Mouse (Mus musculus) urinary bladder, adult 2 months (tissue): ENCODE results near the gene Tulp1. TPM values are rescaled to one million over a fixed set of nuclear protein-coding genes. Genes with fewer than 3 reads are reported as not detected.
"Not testable (repeated sequence)": the region's sequence is repeated elsewhere in the genome, so short reads cannot be mapped to it uniquely, and the experiment has no call there.

ENCODE experiments used
- DNase-seq: peaks from one replicate; pipeline ENCODE4 v3.0.0; 2022; ENCODE audit warnings: low spot score
- polyA plus RNA-seq: library from polyadenylated mRNA; depleted of rRNA; stranded (reverse); fragments of >200 nt; gene quantifications from 2 replicates; pipeline ENCODE4 v1.2.3, GENCODE M21; 2012; rRNA removed

Gene Tulp1
- 0.65 and 0.84 TPM in 2 replicates for polyA plus RNA-seq

DNA sequence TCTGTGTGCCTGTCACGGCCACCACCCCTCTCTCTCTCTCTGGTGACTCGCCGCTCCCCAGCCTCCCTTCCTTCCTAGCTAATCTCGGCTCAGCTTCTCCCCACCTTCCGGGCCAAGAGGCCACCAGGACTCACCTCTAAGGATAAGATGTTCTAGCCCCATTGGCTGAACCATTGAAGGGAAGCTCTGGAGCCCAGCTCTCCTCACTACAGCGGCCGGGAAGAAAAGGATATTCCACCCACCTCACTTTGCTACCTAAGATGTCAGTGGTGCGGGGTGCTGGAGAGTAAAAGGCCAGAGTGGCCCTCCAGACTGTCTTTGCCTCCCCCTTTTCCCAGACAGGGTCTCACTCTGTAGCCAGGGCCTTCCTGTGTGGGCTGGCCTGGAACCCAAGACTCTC lies at the start of gene Tulp1:
Gene Tulp1 (minus strand): TSS at position 101 of the 400 bp plus-strand sequence.
- no peak for DNase-seq

DNA sequence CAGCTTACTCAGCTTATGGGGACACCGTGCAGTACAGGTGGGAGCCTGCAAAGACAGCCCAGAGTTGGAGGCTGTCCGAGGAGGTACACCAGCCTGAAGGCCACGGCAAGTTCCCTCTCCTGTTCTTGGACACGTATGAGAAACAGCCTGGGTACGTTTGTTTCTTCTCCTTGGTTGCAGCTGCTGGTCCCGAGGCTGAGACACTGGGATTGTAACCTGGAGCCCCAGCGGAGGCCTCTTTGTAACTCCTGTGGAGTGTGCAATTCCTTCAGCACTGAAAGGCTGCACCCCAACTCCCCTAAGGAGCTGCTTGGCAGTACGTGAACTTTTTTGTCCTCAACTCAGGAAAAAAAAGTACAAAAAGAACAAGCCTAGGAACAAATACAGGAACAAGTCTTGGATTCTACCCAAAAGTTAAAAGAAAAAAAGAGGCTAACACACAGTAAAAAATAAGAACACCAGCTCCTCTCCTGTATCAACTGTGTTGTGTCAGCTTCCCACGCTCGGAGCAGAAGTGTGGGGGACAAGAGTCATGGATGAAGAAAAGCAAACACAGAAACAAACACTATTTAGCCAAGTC lies 46.4 kb upstream of the Tulp1 start:
- DNase-seq, result no peak

GRCm38 (mm10) chr17:28410731-28411130 lies 45.7 kb upstream of the Tulp1 start:
- DNase-seq, result no peak

DNA sequence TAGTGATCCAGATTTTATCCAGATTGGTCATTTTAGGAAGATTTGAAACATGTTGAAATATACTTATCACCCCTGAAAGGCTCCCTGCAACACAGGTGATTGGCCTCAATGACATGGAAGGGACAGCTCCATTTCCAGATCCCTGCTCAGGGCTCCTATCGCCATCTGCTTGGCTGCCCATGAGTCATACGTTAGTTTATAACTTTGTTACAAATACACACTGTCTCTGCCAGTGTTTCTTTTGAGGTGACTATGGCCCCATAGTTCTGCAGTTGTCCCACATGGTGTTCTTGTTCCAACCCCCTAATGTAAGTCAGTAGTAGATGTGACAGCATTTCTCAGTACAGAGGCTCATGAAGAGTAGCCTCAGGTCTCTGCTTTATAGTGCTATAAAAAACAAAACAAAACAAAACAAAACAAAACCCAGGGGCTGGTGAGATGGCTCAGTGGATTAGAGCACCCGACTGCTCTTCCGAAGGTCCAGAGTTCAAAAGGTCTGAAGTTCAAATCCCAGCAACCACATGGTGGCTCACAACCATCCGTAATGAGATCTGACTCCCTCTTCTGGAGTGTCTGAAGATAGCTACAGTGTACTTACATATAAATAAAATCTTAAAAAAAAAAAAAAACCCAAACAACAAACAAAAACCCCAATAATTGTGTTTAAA lies 43.4 kb upstream of the Tulp1 start:
- DNase-seq, result no peak

DNA sequence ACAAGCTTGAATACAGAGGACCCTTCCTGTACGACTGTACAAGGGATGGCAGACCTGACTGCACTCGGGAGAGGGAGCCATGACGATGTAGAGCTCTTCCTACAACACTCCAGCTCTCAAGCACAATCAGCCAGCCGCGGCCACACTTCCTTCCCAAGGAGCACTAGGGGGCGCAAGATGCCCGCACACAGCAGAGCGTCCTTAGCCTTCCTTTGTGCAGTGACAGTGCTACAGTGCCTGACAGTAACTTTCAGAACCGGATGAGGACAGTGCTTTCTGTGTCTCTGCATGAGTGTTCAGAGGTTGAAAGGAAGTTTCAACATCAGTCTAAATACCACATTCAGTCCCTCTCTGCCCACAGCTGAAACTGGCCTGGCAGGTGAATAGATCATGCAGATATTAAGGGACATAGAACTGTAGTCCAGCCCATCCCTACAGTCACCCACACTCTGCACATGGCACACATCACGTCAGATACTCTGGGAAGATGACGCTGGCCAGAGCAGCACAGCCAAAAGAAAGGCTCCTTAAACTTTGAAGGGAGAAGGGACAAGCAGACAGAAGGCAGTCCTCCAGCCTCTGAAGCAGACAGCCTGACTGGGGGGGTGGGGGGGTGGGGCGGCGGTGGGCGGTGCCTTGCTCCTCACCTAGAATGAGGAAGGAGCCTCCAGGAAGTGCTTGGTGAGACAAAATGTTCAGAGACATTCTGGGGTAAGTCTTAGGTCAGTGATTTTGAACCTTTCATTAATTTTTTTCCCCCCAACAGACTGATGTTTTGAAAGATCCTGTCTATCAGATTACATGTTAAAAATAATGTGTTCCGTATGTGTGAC lies 42.6 kb upstream of the Tulp1 start:
- peak; percentile 63 for DNase-seq

- no peak for DNase-seq
These were observed 41.4 kb upstream of the Tulp1 start for GRCm38 (mm10) chr17:28406471-28406870.

DNA sequence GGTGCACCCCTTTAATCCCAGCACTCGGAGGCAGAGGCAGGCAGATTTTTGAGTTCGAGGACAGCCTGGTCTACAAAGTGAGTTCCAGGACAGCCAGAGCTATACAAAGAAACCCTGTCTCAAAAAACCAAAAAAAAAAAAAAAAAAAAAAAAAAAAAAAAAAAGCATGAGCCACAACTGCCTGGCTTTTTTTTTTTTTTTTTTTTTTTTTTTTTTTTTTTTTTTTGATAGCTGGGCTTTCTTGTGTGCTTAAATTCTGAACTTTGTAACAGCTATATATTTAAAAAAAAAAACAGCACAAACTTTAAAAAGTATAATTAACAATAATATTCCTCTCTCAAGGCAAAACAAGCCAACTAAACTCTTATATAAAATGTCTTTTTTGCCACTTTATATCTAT lies 39.7 kb upstream of the Tulp1 start:
- not testable (repeated sequence) for DNase-seq

- no peak for DNase-seq
These were observed 39.3 kb upstream of the Tulp1 start for GRCm38 (mm10) chr17:28404301-28404700.

GRCm38 (mm10) chr17:28394994-28395393 lies 30.0 kb upstream of the Tulp1 start:
- DNase-seq, result no peak

DNA sequence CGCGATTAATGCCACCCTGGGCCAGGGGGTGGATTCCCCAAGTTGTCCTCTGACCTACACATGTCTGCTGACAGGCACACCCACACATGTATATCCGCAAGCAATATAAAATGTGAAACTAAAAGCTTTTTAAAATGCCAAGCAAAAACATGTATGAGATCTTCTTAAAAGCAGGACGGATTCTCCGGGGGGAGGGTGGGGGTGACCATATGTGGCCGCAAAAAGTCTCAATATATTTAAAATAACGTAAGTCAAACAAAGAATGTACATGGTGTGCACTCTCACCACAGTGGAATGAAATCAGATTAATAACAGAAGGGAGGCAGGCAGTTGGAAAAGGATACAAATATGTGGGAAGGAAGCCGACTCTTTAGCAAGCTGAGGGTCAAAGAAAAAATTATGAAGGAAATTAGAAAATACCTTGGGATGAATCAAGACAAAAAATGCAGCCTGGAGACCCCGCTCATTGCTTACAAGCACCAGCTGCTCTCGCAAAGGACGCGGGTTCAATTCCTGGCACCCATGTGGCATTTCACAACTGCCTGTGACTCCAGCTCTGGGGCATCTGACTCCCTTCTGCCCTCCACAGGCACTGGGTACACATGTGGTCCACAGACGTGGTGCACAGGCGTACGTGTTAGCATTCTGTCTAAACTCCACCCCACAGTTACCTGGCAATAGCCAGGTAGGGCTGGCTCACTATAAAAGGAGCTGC lies 29.2 kb upstream of the Tulp1 start:
- no peak for DNase-seq

- no peak for DNase-seq
These were observed 26.8 kb upstream of the Tulp1 start for GRCm38 (mm10) chr17:28391568-28392432.

- DNase-seq, result no peak
These were observed 23.5 kb upstream of the Tulp1 start for GRCm38 (mm10) chr17:28388534-28388933.

DNA sequence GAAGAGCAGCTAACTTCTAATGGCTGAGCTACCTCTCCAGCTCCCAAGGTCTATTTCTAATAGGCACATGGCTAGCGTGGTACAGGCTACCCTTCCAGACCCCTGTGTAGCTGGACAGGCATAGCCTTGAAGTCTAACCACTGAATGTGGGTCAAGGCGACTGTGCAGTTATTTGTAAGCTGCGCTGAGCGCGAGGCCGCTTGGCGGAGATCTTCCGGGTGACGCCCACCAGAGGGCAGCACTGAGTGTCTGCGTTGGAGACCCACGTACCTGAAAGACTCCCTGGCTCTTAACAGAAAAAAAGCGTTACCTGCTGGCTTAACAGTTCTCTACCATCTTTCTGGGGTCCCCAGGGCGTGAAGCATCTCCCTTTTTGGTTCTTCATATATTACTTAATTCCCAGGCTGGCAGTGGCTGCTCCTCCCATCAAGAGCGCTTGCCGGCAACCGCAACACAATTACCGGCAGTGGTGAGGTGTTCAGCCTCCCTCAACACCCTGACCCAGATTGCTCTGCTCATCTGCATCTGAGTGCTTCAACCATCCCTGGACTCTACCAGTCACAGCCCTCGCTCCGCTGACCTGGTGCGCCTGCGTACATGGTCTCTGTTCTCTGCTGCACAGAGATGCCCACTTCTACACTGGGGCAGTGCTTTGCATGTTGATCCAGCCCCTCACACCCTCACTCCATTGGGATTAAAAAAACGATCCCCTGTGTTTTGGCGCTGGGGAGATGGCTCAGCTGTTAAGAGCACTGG lies 21.3 kb upstream of the Tulp1 start:
- peak; percentile 78 for DNase-seq

DNA sequence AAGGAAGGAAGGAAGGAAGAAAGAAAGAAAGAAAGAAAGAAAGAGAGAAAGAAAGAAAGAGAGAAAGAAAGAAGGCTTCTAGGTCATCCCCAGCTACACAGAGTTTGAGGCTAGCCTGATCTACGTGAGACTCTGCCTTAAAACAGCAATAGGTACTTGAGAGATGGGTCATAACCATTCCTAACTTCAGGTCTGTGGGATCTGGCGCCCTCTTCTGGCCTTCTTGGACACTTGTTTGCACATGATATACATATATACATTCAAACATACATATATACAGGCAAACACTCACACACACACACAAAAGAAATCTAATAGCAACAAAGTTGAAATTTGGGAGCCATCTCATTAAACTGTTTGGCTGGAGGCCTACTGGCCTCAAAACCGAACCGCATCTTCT lies 19.3 kb upstream of the Tulp1 start:
- no peak for DNase-seq

GRCm38 (mm10) chr17:28380255-28380654 lies 15.2 kb upstream of the Tulp1 start:
- DNase-seq, result no peak

- no peak for DNase-seq
These were observed 10.6 kb upstream of the Tulp1 start for GRCm38 (mm10) chr17:28375592-28376061.

DNA sequence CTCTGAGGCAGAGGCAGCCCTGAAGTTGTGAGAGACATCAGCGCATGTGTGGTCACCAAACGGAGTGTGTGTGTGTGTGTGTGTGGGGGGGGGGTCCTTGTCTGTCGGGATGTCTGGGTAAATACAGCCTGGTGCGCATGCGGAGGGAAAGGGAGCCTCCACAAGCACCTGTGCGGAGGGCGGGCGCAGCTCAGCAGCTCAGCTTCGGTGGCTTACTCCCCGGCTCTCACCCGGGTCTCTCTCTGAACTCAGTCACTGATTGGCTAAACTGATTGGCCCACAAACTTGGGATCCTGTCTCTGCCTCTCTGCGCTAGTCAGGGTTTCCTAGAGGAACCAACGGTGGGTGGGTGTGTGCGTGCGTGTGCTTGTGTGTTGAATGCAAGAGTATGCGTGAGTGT lies 9.5 kb upstream of the Tulp1 start:
- no peak for DNase-seq

DNA sequence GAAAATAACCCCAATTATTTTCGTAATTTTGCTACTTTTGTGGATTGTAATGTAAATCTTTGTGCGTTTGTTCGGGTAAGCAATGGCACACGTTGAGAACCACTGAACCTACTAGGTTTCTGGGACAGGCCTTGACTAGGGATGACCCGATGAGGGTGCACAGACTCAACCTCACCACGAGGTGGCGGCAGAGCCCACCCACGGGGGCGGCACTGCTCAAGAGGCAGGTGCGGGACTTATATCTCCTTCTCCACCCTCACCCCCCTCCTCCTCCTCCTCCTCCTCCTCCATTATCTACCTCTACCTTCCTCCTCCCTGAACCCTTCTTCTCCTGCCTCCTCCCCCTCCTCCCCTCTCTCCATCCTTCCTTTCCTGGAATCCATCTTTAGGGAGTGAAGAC lies 8.8 kb upstream of the Tulp1 start:
- DNase-seq, result no peak

GRCm38 (mm10) chr17:28371941-28372340 lies 6.9 kb upstream of the Tulp1 start:
- DNase-seq, result no peak

- no peak for DNase-seq
These were observed 6.3 kb upstream of the Tulp1 start for GRCm38 (mm10) chr17:28371286-28371685.
